Mouse (Mus musculus) T-helper 17 cell (primary cell): ENCODE measurements at regions not wholly inside any gene's neighbourhood (a gene's known extent, or its start where the extent isn't known, plus 50 kb on each side); places are given as distances from the start of the nearest gene placed in this dataset.

Experiments used
- in situ Hi-C, 2 experiments: fragments of 300-600 bp; cut with MboI, MseI; formaldehyde crosslinking; loops; 1 replicate in 1 of 2; 2 replicates in 1 of 2; pipeline ENCODE4 v1.15.1; 2025; ENCODE audit warnings: high pct_unique_total_duplicates in 2 of 2

DNA sequence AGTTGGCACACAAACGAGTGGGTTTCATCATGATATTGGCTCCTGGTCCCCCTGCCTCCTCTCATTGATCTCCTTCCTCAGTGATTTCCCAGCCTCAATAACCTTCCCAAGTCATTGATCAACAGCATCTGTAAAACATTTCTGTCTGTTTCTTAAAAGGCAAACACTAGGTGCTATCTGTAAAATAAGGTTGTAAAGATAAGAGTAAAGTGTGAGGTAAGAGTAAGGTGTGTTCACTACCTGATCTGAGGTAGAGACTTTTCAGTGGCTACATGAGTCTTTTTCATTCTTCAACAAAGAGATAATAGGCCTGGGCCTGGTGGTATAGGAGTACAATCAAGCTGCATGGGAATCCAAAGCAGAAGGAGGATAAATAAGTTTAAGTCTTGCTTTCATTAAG lies 55.7 kb downstream of the Plk2 start:
- in situ Hi-C loops = no loop called here

GRCm38 (mm10) chr13:110452009-110452525 lies 57.2 kb downstream of the Plk2 start:
- in situ Hi-C loops = no loop called here

DNA sequence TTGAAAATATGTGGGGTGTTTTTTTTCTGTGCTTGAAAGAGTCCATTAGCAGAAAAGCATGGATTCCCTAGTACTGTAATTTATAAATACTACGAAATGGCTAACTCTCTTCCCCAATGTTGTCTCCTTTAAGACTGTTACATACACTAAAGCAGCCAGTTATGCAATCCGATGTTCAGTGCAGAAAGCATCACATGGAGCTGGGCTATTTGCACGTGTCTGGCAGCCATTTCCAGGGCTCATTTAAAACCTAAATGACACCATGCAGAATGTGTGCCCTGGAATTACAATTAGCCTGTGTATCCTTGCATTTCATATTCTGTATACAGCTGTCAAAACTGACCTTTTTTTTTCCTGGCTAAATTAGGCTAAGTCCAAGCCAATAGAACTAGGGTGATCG lies 60.2 kb downstream of the Plk2 start:
- in situ Hi-C loops = no loop called here

DNA sequence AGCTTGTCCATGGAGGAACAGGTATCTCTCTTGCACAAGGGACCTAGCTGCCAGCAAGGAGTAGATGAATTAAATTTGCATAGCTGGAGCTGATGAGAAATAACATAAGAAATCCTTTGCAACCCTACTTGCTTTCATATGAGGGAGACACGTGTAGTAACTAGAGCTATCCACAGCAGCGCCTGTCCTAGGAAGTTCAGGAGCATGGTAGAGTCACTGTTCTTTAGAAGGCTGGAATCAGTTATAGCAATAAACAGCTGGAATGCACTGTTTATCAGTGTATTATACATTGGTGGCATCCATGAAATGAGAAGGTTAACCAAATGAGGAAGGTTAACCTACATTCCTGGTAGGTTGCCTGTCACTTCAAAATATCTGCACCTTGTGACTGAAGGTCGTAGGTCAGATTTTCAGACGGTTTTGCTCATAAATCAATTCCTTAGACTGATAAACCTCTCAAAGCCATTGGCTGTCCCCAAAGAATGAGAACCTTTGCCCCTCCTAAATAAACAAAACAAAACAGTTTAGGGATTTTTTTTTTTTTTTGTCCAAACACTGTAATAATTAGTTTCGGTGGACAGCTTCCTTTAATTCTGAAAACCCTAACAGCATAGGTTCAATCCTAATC lies 60.8 kb downstream of the Plk2 start:
- in situ Hi-C loops = no loop called here

- in situ Hi-C loops = no loop called here
Observed at GRCm38 (mm10) chr13:110458701-110459100, 63.9 kb downstream of the Plk2 start.

GRCm38 (mm10) chr13:110461581-110461980 lies 66.7 kb downstream of the Plk2 start:
- in situ Hi-C loops = no loop called here

DNA sequence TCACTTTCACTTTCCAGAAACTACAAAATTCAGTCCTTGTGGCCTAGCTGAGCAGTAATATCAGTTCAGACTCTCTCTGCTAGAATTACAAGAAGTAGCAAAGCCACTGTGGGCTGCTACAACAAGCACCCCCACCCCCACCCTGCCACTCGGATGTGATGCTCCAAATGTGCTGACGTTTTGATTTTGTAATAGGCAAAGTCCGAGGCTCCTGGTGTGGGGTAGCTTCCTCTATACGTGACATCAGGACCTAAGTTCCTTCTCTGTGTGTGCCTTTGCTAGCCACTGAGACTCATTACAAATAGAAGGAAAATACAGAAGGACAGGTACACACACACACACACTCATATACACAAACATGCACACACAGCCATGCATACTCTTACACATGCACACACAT lies 76.7 kb downstream of the Plk2 start:
- in situ Hi-C loops = no loop called here

- in situ Hi-C loops = no loop called here
Observed at GRCm38 (mm10) chr13:110477709-110478108, 82.9 kb downstream of the Plk2 start.

GRCm38 (mm10) chr13:110484358-110484940 lies 89.6 kb downstream of the Plk2 start:
- in situ Hi-C loops = no loop called here

GRCm38 (mm10) chr13:110485515-110485914 lies 90.7 kb downstream of the Plk2 start:
- in situ Hi-C loops = no loop called here

DNA sequence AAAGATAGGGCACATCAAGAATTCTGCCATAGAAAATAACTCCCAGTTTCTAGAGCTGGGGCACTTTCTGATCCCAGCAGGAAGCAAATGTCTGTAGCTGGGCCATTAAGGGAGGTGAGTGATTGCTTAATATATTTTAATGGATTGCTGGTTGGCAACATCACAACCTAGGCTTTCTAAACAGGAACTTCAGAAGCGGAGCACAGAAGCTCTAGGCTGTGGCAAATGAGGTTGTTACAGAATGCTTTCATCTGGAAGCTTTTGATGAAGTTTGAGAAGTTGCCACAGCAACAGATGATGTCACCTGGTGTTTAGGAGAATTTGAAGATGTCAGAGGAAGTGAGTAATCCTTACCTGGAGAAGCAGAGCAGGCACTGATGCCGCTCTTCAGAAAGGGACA lies 95.3 kb downstream of the Plk2 start:
- in situ Hi-C loops = no loop called here

- in situ Hi-C loops = no loop called here
Observed at GRCm38 (mm10) chr13:110492296-110493001, 97.6 kb downstream of the Plk2 start.

- in situ Hi-C loops = no loop called here
Observed at GRCm38 (mm10) chr13:110493002-110493552, 98.2 kb downstream of the Plk2 start.

DNA sequence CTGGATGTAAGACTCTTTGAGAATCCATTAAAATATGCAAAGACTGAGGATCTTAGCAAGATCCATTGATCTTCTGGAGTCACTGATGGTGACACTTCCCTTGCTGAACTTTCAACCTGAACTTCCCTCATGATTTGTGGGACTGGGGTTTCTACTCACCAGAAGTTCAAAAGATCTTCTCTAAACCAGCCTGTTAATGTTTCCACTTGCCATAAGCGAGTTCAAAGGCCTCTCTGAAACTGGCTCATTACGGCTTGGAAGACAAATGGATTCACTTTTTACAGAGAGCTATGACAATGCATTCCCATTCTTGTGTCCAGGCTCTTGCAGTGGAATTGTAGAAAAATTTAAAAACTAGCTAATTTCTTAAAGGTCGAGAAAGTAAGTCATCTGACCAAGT lies 102.6 kb downstream of the Plk2 start:
- in situ Hi-C loops = no loop called here

GRCm38 (mm10) chr13:110507814-110508362 lies 113.0 kb downstream of the Plk2 start:
- in situ Hi-C loops = no loop called here

DNA sequence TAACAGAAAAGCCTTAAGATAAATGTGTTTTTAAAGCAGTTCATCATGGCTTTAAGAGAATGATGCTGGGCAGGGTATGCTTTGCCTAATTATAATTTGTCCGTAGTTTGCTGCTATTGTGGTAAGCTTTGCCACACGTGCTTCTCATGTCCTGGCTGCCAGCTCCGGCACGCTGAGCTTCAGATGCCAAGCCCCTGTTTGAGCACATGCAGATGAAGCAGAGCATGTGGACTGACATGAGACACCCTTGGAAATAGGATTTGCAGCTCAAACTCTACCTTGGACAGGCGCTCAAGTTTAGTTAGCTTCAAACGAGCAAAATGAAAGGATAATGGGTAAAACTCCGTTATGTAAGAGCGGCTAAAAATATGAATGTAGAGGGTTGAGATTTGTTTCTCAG lies 123.1 kb downstream of the Plk2 start:
- in situ Hi-C loops = no loop called here

GRCm38 (mm10) chr13:110522974-110523373 lies 128.1 kb downstream of the Plk2 start:
- in situ Hi-C loops = no loop called here

GRCm38 (mm10) chr13:110527681-110528080 lies 132.8 kb downstream of the Plk2 start:
- in situ Hi-C loops = no loop called here

DNA sequence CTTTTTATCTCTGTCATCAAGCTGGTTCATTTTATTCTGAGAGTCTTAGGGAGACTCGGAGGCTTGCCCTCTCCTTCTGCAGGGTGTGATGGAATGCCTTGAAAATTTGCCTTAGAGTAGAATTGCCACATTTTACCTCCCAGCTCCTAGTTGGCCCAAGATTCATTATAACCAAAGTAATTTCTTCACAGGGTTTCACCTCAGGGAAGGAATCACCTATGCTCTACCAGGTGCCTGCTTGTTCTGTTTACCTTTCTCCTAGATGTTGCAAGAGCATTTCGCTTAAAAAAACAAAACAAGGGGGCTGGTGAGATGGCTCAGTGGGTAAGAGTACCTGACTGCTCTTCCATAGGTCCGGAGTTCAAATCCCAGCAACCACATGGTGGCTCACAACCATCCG lies 134.8 kb downstream of the Plk2 start:
- in situ Hi-C loops = no loop called here

GRCm38 (mm10) chr13:110534320-110534764 lies 139.5 kb downstream of the Plk2 start:
- in situ Hi-C loops = no loop called here

GRCm38 (mm10) chr13:110535785-110536184 lies 140.9 kb downstream of the Plk2 start:
- in situ Hi-C loops = no loop called here

DNA sequence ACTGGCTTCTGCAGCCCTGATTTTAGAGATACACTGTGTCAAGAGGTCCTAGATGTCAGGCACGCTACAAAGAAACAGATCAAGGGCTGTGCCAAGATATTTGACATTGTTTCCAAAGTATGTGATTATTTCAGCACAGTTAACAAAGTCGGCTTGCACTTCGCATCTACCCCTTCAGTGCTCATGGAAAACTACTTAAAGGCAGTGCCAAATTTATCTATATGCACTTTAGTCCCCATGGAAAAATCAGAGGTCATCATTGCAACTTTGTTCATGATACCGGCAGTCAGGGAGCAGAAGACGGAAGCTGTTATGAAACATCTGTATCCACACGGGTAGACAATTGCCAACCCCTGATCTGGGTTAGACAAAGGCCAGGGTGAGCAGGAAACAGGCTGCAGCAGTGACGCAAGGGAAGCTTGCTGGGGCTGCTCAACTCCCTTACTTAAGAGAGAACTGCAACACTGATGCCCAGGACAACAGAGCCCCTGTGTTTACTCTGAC lies 143.2 kb downstream of the Plk2 start:
- in situ Hi-C loops = no loop called here
